Mouse (Mus musculus): ENCODE measurements around the gene Tubgcp3.

- TF ChIP-seq CTCF (IDR thresholded peaks at IDR 0.05) (no peak), POLR2A (IDR thresholded peaks at IDR 0.05; ENCODE audit: insufficient read depth, low read depth, low read length) (no peak)
Observed at GRCm38 (mm10) chr8:12646536-12646935, 25.5 kb downstream of the Tubgcp3 start.

Measured in heart, adult 2 months (tissue).